Mouse (Mus musculus): Measurements from ENCODE around the gene Ces2e. TPM values are rescaled to one million over a fixed set of nuclear protein-coding genes. Genes with fewer than 3 reads are reported as not detected.

The Ces2e gene
- total and polyA plus RNA-seq, 2 experiments: 182 to 259 TPM

DNA sequence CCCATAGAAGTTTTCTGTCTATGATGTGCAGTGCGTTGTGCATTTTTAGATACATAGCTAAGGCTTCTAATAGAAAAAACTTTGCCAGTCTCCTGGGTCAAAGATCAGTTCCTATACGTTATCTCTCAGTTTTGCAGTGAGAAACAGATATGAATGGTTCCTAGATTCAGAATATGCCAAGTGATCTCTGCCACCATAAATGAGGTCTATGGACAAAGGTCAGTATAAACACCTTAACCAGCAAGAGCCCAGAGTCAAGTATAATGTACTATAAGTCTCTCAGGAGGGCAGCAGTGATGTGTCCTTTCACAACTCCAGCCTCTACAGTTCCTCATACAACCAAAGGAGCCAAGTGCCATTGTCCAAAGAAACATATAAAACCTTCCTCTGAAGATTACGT is 1.2 kb downstream of the Ces2e start:
- Histone ChIP-seq H3K27me3 (ENCODE audit: control insufficient read depth, insufficient read depth, low read length) (no peaks in the 10 kb centered on the region), H3K4me1 (ENCODE audit: control insufficient read depth, insufficient read depth, low read length) (peaks cover 16% of the 10 kb centered on the region), H3K36me3 (ENCODE audit: control insufficient read depth, insufficient read depth, low read length) (peaks cover 12% of the 10 kb centered on the region), H3K9ac (ENCODE audit: low read depth, low read length) (no peak overlapping the region), H3K4me3 (ENCODE audit: insufficient read depth, low read depth, low read length) (no peak overlapping the region), H3K27ac (replicated peaks; ENCODE audit: insufficient read depth, low read depth, low read length) (no peak overlapping the region), H3K79me2 (ENCODE audit: control insufficient read depth, insufficient read depth, low read length) (no peaks in the 10 kb centered on the region)
- 70% methylated on average over 3 of the region's 3 CpGs for WGBS
- DNase-seq (ENCODE audit: extremely low read depth, low read depth, low spot score): peak; percentile 36
- TF ChIP-seq POLR2A (IDR thresholded peaks at IDR 0.05; ENCODE audit: extremely low read depth, insufficient read depth, low read length) (no peak), CTCF (IDR thresholded peaks at IDR 0.05; ENCODE audit: low read depth, low read length) (no peak)

DNA sequence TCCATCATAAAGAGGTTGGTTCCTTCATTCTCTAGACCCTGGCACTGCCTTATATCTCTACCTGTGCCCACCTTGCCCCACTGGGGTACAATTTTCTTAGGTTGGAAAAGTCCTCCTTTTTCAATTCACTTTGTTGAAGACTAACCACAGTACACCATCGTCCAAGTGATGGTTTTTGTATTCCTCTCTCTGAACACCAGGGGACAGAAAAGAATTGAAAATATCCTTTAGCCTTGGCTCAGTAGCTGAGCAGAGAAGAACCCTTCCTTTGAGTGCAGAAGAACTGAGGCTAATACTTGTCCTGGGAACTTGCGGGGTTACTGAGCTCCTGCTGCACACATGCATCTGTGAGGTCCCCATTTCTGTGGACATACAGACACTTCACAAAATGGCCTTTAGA is 18.6 kb downstream of the Ces2e start:
- DNase-seq (ENCODE audit: extremely low read depth, low read depth, low spot score): peak; percentile 54
- H3K79me2 ChIP-seq (ENCODE audit: control insufficient read depth, insufficient read depth, low read length): no peaks in the 10 kb centered on the region
- H3K4me3 ChIP-seq (ENCODE audit: insufficient read depth, low read depth, low read length): no peak overlapping the region
- 58% methylated on average over 2 of the region's 2 CpGs for WGBS
- TF ChIP-seq CTCF (IDR thresholded peaks at IDR 0.05; ENCODE audit: low read depth, low read length) (peak; percentile 48), POLR2A (IDR thresholded peaks at IDR 0.05; ENCODE audit: extremely low read depth, insufficient read depth, low read length) (no peak)
- no peak overlapping the region for H3K27ac ChIP-seq (replicated peaks; ENCODE audit: insufficient read depth, low read depth, low read length)
- H3K4me1 ChIP-seq (ENCODE audit: control insufficient read depth, insufficient read depth, low read length): no peaks in the 10 kb centered on the region
- no peaks in the 10 kb centered on the region for H3K27me3 ChIP-seq (ENCODE audit: control insufficient read depth, insufficient read depth, low read length)
- no peak overlapping the region for H3K9ac ChIP-seq (ENCODE audit: low read depth, low read length)
- H3K36me3 ChIP-seq (ENCODE audit: control insufficient read depth, insufficient read depth, low read length): no peaks in the 10 kb centered on the region

DNA sequence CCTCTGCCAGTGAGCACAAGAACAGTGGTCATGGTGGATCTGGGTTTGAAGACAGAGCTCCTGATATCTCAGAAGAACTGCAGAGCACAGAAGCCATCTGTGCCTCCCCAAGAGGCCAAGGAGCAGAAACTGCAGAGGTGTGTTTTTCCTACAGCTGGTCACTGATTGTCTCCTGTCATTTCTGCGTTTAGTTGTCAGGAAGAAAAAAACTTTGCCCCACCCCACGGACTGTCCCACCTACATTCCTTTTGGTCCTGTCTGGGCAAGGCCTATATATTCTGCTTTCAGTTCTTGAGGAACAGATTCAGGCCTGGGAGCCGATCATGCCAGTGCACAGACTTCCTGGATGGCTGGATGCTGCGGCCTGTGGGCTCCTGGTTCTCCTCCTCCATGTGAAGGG is 21.0 kb downstream of the Ces2e start, which contains the start of gene Ces2f:
Gene Ces2f (plus strand): TSS at position 301 of the 400 bp plus-strand sequence.
- no peak within 1 kb of the TSS for H3K9ac ChIP-seq (ENCODE audit: low read depth, low read length)
- no peak for TF ChIP-seq CTCF (IDR thresholded peaks at IDR 0.05; ENCODE audit: low read depth, low read length)
- TF ChIP-seq POLR2A (IDR thresholded peaks at IDR 0.05; ENCODE audit: extremely low read depth, insufficient read depth, low read length): no peak
- H3K4me3 ChIP-seq (ENCODE audit: insufficient read depth, low read depth, low read length): no peak within 1 kb of the TSS
- no peaks in the 10 kb centered on the region for H3K27me3 ChIP-seq (ENCODE audit: control insufficient read depth, insufficient read depth, low read length)
- H3K27ac ChIP-seq (replicated peaks; ENCODE audit: insufficient read depth, low read depth, low read length): no peak within 1 kb of the TSS
- no peaks in the 10 kb centered on the region for H3K79me2 ChIP-seq (ENCODE audit: control insufficient read depth, insufficient read depth, low read length)
- WGBS: 85% methylated on average over 4 of the region's 4 CpGs
- H3K36me3 ChIP-seq (ENCODE audit: control insufficient read depth, insufficient read depth, low read length): no peaks in the 10 kb centered on the region
- no peaks in the 10 kb centered on the region for H3K4me1 ChIP-seq (ENCODE audit: control insufficient read depth, insufficient read depth, low read length)
- DNase-seq (ENCODE audit: extremely low read depth, low read depth, low spot score): no peak

DNA sequence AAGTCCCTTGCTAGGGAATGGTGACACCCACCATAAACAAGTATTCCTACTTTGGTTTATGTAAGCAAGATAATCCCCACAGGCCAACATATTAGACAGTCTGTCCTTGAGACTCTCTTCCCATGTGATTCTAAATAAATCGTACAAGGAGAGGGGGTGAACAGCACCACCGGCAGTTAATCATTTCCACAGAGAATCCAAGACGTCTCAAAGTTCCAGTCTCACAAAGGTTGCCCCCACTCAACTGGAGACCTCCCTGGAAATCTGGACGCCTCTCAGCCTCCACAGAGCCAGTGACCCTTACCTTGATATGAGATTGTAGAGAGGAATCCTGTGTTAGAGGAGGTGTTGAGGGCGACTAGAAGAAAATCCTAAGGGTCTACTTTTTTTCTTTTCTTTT is 23.0 kb downstream of the Ces2e start:
- H3K27me3 ChIP-seq (ENCODE audit: control insufficient read depth, insufficient read depth, low read length): no peaks in the 10 kb centered on the region
- H3K4me3 ChIP-seq (ENCODE audit: insufficient read depth, low read depth, low read length): no peak overlapping the region
- 89% methylated on average over 5 of the region's 5 CpGs for WGBS
- DNase-seq (ENCODE audit: extremely low read depth, low read depth, low spot score): no peak
- H3K4me1 ChIP-seq (ENCODE audit: control insufficient read depth, insufficient read depth, low read length): no peaks in the 10 kb centered on the region
- TF ChIP-seq CTCF (IDR thresholded peaks at IDR 0.05; ENCODE audit: low read depth, low read length): no peak
- no peak for TF ChIP-seq POLR2A (IDR thresholded peaks at IDR 0.05; ENCODE audit: extremely low read depth, insufficient read depth, low read length)
- no peaks in the 10 kb centered on the region for H3K36me3 ChIP-seq (ENCODE audit: control insufficient read depth, insufficient read depth, low read length)
- H3K27ac ChIP-seq (replicated peaks; ENCODE audit: insufficient read depth, low read depth, low read length): no peak overlapping the region
- H3K9ac ChIP-seq (ENCODE audit: low read depth, low read length): no peak overlapping the region
- no peaks in the 10 kb centered on the region for H3K79me2 ChIP-seq (ENCODE audit: control insufficient read depth, insufficient read depth, low read length)

DNA sequence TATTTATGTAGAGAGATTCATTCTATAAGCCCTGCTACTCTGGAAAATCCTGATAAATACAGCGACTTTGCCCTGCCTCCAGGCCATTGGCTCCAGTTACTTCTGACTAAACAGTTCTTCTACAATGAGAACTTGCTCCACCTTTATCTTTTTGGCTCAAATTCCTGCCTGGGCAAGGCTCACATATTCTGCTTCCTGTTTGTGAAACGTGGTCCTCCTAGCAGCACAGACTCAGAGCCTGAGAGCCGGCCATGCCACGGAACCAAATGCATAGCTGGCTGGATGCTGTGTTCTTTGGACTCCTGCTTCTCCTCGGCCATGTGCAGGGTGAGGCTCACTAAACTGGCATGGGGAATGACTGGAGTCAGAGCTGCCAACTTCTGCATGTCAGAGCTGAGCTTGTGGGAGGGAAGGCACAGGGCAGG is 35.5 kb downstream of the Ces2e start, which contains the start of gene Ces2g:
Gene Ces2g (plus strand): TSS at position 182 of the 425 bp plus-strand sequence.
- no peak for TF ChIP-seq CTCF (IDR thresholded peaks at IDR 0.05; ENCODE audit: low read depth, low read length)
- no peak for TF ChIP-seq POLR2A (IDR thresholded peaks at IDR 0.05; ENCODE audit: extremely low read depth, insufficient read depth, low read length)
- Histone ChIP-seq H3K27ac (replicated peaks; ENCODE audit: insufficient read depth, low read depth, low read length) (peak within 1 kb of the TSS; percentile 22), H3K36me3 (ENCODE audit: control insufficient read depth, insufficient read depth, low read length) (peaks cover 18% of the 10 kb centered on the region), H3K4me1 (ENCODE audit: control insufficient read depth, insufficient read depth, low read length) (peaks cover 2% of the 10 kb centered on the region; the same call in 1 of the 2 replicates), H3K9ac (ENCODE audit: low read depth, low read length) (peak within 1 kb of the TSS; percentile 39), H3K4me3 (ENCODE audit: insufficient read depth, low read depth, low read length) (peak within 1 kb of the TSS; percentile 32), H3K79me2 (ENCODE audit: control insufficient read depth, insufficient read depth, low read length) (no peaks in the 10 kb centered on the region), H3K27me3 (ENCODE audit: control insufficient read depth, insufficient read depth, low read length) (no peaks in the 10 kb centered on the region)
- peak; percentile 90 for DNase-seq (ENCODE audit: extremely low read depth, low read depth, low spot score)
- 7% methylated on average over 5 of the region's 5 CpGs for WGBS

DNA sequence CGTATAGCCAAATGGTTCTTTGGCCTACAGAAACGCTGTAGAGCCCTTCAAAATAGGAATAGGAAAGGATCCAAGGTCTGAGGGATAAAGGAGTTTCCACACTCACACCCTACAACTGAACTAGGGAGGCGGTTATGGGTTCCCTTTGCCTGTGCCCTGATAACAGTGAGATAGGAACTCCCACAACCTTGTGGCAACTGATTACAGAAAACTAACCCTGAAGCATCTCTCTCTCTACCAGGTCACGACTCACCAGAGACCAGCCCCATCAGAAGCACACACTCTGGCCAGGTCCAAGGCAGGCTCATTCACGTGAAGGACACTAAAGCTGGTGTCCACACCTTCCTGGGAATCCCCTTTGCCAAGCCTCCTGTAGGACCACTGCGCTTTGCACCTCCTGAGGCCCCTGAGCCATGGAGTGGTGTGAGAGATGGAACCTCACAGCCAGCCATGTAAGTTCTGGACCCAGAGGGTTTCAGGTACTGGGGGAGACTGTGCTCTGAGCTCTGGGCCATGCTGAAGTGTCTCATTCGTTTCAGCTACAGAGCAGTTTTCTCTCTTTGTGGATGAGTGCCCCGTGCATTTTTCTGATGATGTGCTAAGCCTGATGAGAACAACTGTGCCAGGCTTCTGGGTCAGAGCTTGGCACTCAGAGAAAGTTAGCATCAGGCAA is 36.3 kb downstream of the Ces2e start:
- no peak for TF ChIP-seq POLR2A (IDR thresholded peaks at IDR 0.05; ENCODE audit: extremely low read depth, insufficient read depth, low read length)
- TF ChIP-seq CTCF (IDR thresholded peaks at IDR 0.05; ENCODE audit: low read depth, low read length): no peak
- no peak overlapping the region for H3K9ac ChIP-seq (ENCODE audit: low read depth, low read length)
- no peak for DNase-seq (ENCODE audit: extremely low read depth, low read depth, low spot score)
- no peaks in the 10 kb centered on the region for H3K27me3 ChIP-seq (ENCODE audit: control insufficient read depth, insufficient read depth, low read length)
- H3K36me3 ChIP-seq (ENCODE audit: control insufficient read depth, insufficient read depth, low read length): peaks cover 25% of the 10 kb centered on the region
- WGBS: 75% methylated on average over 8 of the region's 8 CpGs
- H3K4me3 ChIP-seq (ENCODE audit: insufficient read depth, low read depth, low read length): no peak overlapping the region
- peaks cover 2% of the 10 kb centered on the region; the same call in 1 of the 2 replicates for H3K4me1 ChIP-seq (ENCODE audit: control insufficient read depth, insufficient read depth, low read length)
- no peaks in the 10 kb centered on the region for H3K79me2 ChIP-seq (ENCODE audit: control insufficient read depth, insufficient read depth, low read length)
- no peak overlapping the region for H3K27ac ChIP-seq (replicated peaks; ENCODE audit: insufficient read depth, low read depth, low read length)
